Mouse (Mus musculus): ENCODE data around the gene Tnfsf13.
A peak's percentile ranks its signal among the peaks of the same experiment; 100 is the strongest.
"Not testable (repeated sequence)": the region's sequence is repeated elsewhere in the genome, so short reads cannot be mapped to it uniquely, and the experiment has no call there.

The Tnfsf13 gene

DNA sequence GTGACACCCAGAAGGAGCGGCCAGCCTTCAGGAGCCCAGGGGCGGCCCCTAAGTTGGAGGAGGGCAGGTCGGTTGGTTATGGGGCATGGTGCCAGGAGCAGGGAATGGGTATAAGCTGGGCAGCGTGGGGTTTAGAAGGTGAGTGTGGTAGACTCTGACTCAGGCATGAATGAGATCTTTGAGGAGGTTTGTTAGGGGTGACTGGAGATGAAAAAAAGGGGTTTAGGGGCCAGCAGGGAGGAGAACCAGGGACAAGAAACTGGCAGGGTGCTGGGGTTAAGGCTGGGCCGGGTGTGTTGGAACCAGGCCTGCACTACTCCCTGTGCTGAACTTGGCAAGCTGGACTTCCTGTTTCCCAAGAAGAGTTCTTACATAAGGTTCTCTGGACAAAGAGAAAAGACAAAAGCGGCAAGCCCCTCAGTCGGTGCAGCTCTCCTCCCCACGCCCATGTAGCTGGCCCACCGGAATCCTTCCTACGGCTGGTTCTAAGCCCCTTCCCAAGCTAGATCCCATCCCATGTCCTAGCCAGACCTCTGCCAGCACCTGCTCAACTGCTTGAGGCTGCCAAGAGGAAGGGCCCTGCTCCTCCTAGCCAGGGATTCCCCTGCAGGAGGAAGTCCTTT lies at the start of gene Tnfsf13:
TSS of gene Tnfsf13 (minus strand) at position 259 of the 623 bp plus-strand sequence.
- DNase-seq (ENCODE audit: low read depth): no peak

GRCm38 (mm10) chr11:69731408-69731807 lies 45.8 kb upstream of the Tnfsf13 start:
- not testable (repeated sequence) for DNase-seq (ENCODE audit: low read depth)

DNA sequence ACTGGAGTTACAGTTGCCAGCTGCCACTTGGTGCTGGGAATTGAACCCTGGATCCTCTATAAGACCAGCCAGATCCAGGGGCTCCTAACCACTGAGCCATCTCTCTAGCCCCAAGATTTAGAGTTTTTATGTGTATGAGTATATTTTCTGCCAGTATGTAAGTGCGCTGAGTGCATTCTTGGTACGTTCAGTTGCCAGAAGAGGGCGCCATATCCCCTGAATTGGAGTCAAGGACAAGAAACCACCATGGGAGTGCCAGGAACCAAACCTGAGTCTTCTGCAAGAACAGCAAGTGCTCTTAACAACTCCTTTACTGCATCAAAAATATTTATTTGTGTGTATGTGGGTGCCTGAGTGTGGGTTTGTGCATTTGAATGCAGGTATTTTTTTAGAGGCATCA lies 43.5 kb upstream of the Tnfsf13 start:
- peak; percentile 73 for DNase-seq (ENCODE audit: low read depth)

GRCm38 (mm10) chr11:69725951-69726350 lies 40.4 kb upstream of the Tnfsf13 start:
- no peak for DNase-seq (ENCODE audit: low read depth)

DNA sequence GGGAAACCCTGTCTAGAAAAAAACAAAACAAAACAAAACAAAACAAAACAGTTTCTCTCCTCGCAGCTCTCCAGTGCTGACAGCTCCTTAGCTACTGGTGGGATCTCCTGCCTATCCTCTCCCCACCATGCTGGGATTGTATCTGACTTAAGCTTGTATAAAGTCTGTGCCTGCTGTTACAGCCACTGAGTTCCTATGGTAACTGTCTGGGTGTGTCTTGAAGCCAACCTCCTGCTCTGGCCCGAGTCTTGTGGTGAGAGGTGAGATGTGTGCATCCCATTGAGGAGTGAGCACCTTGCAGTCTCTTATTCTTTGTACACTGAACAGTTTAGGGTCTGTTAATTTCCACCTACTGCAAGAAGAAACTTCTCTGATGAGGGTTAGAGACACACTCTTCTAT lies 37.5 kb upstream of the Tnfsf13 start:
- no peak for DNase-seq (ENCODE audit: low read depth)

DNA sequence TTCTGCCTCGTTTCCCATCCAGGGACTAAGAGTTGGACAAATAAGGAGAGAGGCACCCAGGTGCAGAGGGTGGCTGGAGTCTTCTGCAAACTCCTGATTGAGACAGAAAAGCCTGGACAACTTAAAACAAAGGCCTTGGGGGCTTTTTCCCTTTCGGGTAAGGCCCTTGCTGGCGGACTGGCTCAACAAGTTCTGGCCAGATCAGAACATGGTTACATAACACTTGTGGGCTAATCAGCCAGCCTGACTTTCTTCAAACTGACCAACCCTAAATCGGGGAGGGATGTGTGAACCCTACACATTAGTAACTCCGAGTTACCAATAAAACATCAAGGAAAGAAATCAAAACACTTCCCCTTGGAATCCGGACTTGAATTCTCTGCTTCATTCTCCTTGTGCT lies 35.3 kb upstream of the Tnfsf13 start:
- DNase-seq (ENCODE audit: low read depth): no peak

GRCm38 (mm10) chr11:69719423-69719822 lies 33.8 kb upstream of the Tnfsf13 start:
- DNase-seq (ENCODE audit: low read depth): no peak

DNA sequence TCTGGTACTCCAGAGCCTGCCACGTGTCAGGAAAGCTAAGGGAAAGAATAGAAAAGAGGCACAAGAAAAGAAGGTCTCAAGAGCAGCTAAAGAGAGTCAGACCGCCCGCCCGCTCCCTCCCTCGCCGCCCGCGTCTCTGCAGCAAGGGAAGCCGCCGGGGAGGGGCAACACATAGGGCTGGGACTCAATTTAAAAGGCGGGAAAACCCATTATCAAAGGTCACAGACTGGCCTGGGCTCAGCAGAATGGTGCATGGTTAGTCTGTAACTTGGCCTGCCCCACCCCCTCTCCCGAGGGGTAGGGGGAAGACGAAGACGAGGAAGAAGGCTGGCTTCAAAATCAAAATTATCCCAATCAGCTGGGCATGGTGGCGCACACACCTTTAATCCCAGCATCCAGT lies 33.1 kb upstream of the Tnfsf13 start:
- peak; percentile 52 for DNase-seq (ENCODE audit: low read depth)

DNA sequence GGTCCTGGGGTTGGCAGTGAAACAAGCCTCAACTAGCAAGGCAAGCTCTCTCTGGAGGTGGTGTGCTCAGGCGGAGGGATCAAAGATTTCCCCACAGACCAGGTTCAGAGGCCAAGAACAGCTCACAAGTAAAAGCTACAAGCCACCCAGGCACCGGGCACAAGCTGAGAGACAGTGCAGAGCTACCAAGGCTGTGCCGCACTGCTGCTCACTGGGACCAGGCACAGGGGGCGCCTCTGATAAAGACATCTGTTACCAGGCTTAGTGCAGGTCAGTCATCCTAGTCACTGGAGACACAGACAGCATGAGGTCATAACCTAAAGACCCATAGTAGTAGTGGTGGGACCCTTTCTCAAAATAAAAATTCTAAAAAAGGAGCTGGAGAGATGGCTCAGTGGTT lies 31.4 kb upstream of the Tnfsf13 start:
- no peak for DNase-seq (ENCODE audit: low read depth)

GRCm38 (mm10) chr11:69715929-69716328 lies 30.3 kb upstream of the Tnfsf13 start:
- no peak for DNase-seq (ENCODE audit: low read depth)

- DNase-seq (ENCODE audit: low read depth): no peak
Measured at GRCm38 (mm10) chr11:69715482-69715881, 29.9 kb upstream of the Tnfsf13 start.

GRCm38 (mm10) chr11:69714636-69715329 lies 29.2 kb upstream of the Tnfsf13 start:
- DNase-seq (ENCODE audit: low read depth): no peak

DNA sequence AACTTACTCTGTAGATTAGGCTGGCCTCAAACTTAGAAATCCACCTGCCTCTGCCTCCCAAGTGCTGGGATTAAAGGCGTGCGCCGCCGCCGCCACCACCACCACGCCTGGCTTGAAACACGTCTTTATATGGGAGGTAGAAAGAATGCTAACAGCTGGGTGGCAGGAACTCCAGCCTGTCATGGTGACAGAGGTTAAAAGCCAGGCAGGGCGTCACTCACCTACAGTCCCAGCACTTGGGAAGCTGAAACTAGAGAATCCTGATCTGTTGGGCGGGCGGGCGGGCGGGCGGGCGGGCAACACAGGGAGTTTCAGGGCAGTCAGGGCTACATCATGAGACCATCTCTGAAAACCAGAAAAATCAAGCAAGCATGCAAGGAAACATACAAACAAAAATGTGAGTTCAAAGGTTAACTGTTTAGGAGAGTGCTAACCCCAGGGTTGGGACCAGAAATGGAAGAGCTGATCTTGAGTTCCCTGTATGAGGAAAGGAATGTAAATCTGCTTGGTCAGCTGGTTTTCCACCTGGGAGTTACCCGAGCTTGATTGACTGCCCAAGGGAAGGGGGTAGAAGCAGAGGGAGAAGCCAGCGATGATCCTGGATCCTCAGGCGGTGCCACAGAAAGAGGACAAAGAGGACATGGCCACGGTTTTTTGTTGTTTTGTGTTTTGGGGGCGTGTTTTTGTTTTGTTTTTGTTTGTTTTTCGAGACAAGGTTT lies 27.5 kb upstream of the Tnfsf13 start:
- no peak for DNase-seq (ENCODE audit: low read depth)

DNA sequence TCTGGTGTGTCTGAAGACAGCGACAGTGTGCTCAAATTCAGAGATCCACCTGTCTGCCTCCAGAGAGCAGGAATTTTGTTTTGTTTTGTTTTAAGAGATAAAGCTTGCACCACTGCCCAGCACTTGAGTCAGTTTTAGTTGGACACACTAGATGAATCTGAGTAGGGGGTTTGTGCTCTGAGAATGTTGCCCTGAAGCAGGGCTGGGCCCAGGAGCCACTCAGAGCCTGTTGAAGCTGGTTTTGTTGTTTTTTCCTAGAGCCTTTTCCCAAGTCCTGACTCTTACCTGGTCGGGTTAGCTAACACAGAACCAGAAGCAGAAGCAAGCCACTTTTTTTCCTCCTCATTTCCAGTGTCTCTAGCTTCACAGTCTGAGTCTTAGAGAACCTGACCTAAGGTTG lies 25.5 kb upstream of the Tnfsf13 start:
- DNase-seq (ENCODE audit: low read depth): no peak

DNA sequence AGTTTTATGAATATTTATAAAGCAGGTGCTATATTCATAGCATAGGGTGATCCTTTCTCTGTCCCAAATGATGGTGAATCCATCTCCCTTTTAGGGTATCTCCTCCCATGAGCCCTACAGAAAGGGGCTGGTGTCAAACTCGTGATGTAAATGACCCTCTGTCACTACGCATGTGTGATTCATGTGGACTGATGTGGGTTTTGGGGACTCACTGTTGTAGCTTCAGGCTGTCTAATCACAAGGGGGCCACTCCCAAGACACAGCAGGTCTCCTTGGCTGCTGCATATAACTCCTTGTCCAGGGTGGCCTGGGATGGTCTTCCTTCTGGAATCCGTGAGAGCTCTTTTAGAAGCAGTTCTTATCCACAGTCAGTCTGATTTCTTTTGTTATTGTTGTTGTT lies 24.9 kb upstream of the Tnfsf13 start:
- no peak for DNase-seq (ENCODE audit: low read depth)

GRCm38 (mm10) chr11:69709554-69710446 lies 24.2 kb upstream of the Tnfsf13 start:
- no peak for DNase-seq (ENCODE audit: low read depth)

DNA sequence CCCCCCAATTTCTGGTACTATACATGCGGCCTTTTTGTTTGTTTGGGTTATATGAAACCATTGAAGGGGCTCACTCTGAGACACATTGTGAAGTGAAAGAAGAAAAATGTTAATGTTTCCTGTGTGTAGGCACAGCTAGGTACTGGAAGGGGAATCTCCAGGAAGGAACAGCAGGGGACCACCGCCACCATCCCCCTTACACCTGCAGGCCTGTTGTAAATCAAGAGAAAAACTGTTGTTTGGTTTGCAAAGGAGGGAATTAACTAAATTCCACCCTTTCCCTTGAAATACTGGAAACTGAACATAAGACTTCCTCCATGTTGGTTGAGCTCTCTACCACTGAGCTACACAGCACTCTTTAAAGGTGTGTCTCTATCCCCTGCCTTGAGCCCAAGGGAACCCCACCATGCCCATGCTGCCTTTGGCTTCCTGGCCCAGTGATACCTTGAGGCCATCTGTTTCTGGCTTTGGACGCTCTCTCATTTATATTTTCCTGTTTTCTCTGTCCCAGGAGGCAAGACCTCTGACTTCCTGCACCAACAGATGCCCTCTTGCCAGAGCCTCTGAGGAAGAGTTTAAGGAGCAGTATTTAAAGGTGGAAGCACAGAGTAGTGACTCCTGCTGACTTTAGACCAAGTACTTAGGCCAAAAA lies 23.2 kb upstream of the Tnfsf13 start:
- DNase-seq (ENCODE audit: low read depth): no peak

- DNase-seq (ENCODE audit: low read depth): no peak
Measured at GRCm38 (mm10) chr11:69707873-69708381, 22.3 kb upstream of the Tnfsf13 start.

GRCm38 (mm10) chr11:69707480-69707847 lies 21.9 kb upstream of the Tnfsf13 start:
- no peak for DNase-seq (ENCODE audit: low read depth)

- no peak for DNase-seq (ENCODE audit: low read depth)
Measured at GRCm38 (mm10) chr11:69706775-69707479, 21.3 kb upstream of the Tnfsf13 start.

- DNase-seq (ENCODE audit: low read depth): no peak
Measured at GRCm38 (mm10) chr11:69704613-69705010, 19.0 kb upstream of the Tnfsf13 start.
